13 mouse cellular contexts compared by ENCODE assay signal in the genomic region with DNA sequence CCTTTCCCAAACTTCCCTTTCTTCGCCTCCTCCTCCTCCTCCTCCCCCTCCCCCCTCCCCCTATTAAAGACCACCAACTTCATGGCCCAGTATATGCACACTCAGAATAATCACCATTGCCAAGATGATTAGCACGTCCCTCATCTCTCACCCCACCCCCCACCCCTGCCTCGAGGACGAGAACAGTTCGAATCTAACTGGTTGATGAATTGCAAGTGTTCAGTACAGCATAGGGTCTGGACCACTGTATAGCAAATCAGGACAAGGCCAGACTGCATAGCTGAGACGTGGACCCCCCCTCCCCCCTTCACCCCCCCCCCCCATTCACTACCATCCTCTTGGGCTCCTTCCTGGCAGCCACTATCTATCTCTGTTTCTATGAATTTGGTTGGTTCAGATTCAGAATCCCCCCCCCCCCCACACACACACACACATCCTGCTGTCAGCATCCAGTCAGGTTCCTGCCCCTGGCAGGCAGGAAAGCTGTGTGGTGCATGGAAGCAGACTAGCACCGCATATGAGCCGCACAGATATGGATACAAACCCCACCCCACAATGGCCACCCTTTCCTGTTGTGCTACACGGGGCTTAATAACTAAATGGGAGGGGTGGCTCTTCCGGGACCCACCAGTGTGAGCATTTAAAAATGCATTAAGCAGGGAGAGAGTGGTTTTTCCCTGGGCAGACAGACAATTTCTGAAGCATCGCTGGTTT.
A peak's percentile ranks its signal among the peaks of the same experiment; 100 is the strongest.
DNase-seq lines count a peak whose midpoint lies in the region; ATAC-seq and TF ChIP-seq lines count a peak whose summit lies in the region.
"Had no signal": no experiment of that assay in that cellular context is flagged by ENCODE, and none has a peak within 500 bp of the region (broad histone marks: within the 10 kb centered on the region; RNA-seq: fewer than 3 reads in every experiment).

No protein-coding gene starts in this region.

- no peak overlapping the region for H3K4me3 ChIP-seq in embryonic facial prominence, embryonic 10.5 days
- no peak overlapping the region for H3K4me3 ChIP-seq in forebrain, embryonic 10.5 days
- no peak overlapping the region for H3K4me3 ChIP-seq in hindbrain, embryonic 12.5 days
- H3K4me3 ChIP-seq in midbrain, embryonic 15.5 days: no peak overlapping the region
- H3K4me3 ChIP-seq in gastrocnemius, adult 2 months: no peak overlapping the region
- H3K4me3 ChIP-seq: limb, embryonic 12.5 days had no signal

- intact Hi-C loops in left cerebral cortex, postnatal 36 days (cut with DNase I): loop anchor here (5.0 kb wide), 1 partner anchor 87 kb away; no protein-coding TSS in a partner anchor
- intact Hi-C loops in gastrocnemius, adult 2 months (cut with DNase I): no loop called here

- peaks cover 23% of the 10 kb centered on the region for H3K4me1 ChIP-seq in embryonic facial prominence, embryonic 10.5 days
- H3K4me1 ChIP-seq in forebrain, embryonic 10.5 days: peaks cover 45% of the 10 kb centered on the region
- H3K4me1 ChIP-seq in hindbrain, embryonic 12.5 days: peaks cover 29% of the 10 kb centered on the region
- H3K4me1 ChIP-seq in midbrain, embryonic 15.5 days: peaks cover 22% of the 10 kb centered on the region

- H3K9me3 ChIP-seq in embryonic facial prominence, embryonic 10.5 days: no peaks in the 10 kb centered on the region
- no peaks in the 10 kb centered on the region for H3K9me3 ChIP-seq in forebrain, embryonic 10.5 days
- H3K9me3 ChIP-seq in hindbrain, embryonic 12.5 days (replicated peaks): no peaks in the 10 kb centered on the region
- no peaks in the 10 kb centered on the region for H3K9me3 ChIP-seq in midbrain, embryonic 15.5 days
- H3K9me3 ChIP-seq: limb, embryonic 12.5 days had no signal

- ATAC-seq in hindbrain, embryonic 12.5 days (ENCODE audit: low FRiP score): peak; percentile 46
- ATAC-seq in midbrain, embryonic 15.5 days (replicated peaks): peak; percentile 43

- 64% methylated on average over 11 of the region's 11 CpGs for WGBS in embryonic facial prominence, embryonic 10.5 days
- WGBS in forebrain, embryonic 10.5 days: 61% methylated on average over 11 of the region's 11 CpGs
- WGBS in hindbrain, embryonic 12.5 days: 34% methylated on average over 11 of the region's 11 CpGs
- WGBS in midbrain, embryonic 15.5 days: 22% methylated on average over 11 of the region's 11 CpGs

- H3K27me3 ChIP-seq in embryonic facial prominence, embryonic 10.5 days (replicated peaks; ENCODE audit: low read depth, poor library complexity, severe bottlenecking): no peaks in the 10 kb centered on the region
- no peaks in the 10 kb centered on the region for H3K27me3 ChIP-seq in forebrain, embryonic 10.5 days (ENCODE audit: poor library complexity, severe bottlenecking)
- H3K27me3 ChIP-seq in hindbrain, embryonic 12.5 days: 0 out of 2 replicates have a peak, but pooled peaks cover 4% of the 10 kb centered on the region
- H3K27me3 ChIP-seq in midbrain, embryonic 15.5 days (replicated peaks): no peaks in the 10 kb centered on the region
- H3K27me3 ChIP-seq: limb, embryonic 12.5 days had no signal

- no peak for TF ChIP-seq CTCF in gastrocnemius, adult 2 months (IDR thresholded peaks at IDR 0.05)

- peak overlapping the region; percentile 35; the same call in 1 of the 2 replicates for H3K27ac ChIP-seq in embryonic facial prominence, embryonic 10.5 days (replicated peaks)
- H3K27ac ChIP-seq in forebrain, embryonic 10.5 days: peak overlapping the region; percentile 82
- H3K27ac ChIP-seq in hindbrain, embryonic 12.5 days: peak overlapping the region; percentile 74
- peak overlapping the region; percentile 83 for H3K27ac ChIP-seq in midbrain, embryonic 15.5 days
- no peak overlapping the region for H3K27ac ChIP-seq in gastrocnemius, adult 2 months
- H3K27ac ChIP-seq: limb, embryonic 12.5 days; stomach, postnatal 0 days had no signal

- H3K36me3 ChIP-seq in embryonic facial prominence, embryonic 10.5 days (replicated peaks): no peaks in the 10 kb centered on the region
- H3K36me3 ChIP-seq in forebrain, embryonic 10.5 days (replicated peaks): no peaks in the 10 kb centered on the region
- no peaks in the 10 kb centered on the region for H3K36me3 ChIP-seq in hindbrain, embryonic 12.5 days
- H3K36me3 ChIP-seq in midbrain, embryonic 15.5 days (replicated peaks): no peaks in the 10 kb centered on the region
- H3K36me3 ChIP-seq: limb, embryonic 12.5 days had no signal

- no peak overlapping the region for H3K4me2 ChIP-seq in hindbrain, embryonic 12.5 days (replicated peaks)
- H3K4me2 ChIP-seq in midbrain, embryonic 15.5 days: no peak overlapping the region
- H3K4me2 ChIP-seq: limb, embryonic 12.5 days had no signal

- DNase-seq in embryonic facial prominence, embryonic 10.5 days (ENCODE audit: low spot score): no peak
- no peak for DNase-seq in forebrain, embryonic 10.5 days (ENCODE audit: extremely low spot score, low spot score)
- DNase-seq in left cerebral cortex, postnatal 36 days (ENCODE audit: low spot score in 2 of 2): no peak
- no peak for DNase-seq in gastrocnemius, adult 2 months
- no peak for DNase-seq in right cerebral cortex, postnatal 25 days
- DNase-seq: adrenal gland, postnatal 10 days; cerebellum, postnatal 25 days; kidney, adult 8-10 months; thymus, postnatal 4 days had no signal

- no peak overlapping the region for H3K9ac ChIP-seq in hindbrain, embryonic 12.5 days
- no peak overlapping the region for H3K9ac ChIP-seq in midbrain, embryonic 15.5 days
- H3K9ac ChIP-seq: limb, embryonic 12.5 days had no signal
